Mouse (Mus musculus) MEL-GATA-1-ER (cell line): ENCODE data around the gene Sap30.

Source experiments
- DNase-seq: peaks from one replicate; pipeline ENCODE4 v3.0.0-alpha.2; 2012; ENCODE audit warnings: low read depth; ENCODE audit errors: extremely low read depth

Sap30 gene

DNA sequence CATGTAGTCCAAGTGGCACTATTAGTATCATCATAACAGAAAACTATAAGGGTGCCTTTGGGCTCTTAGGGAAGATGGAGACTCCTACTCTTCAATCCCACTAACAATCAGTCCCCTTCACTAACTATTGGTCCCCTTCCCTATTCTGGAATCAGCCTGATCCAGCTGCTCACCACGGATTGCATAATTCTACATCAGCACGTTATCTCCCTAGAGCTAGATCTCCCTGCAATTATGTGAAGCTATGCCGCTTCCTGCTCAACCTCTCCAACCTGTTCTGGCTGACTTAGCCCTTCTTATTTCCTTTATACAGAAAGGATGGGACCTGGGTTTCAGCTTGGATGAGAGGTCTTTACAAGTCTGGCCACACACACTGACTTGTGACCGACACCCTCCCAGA is 44.4 kb downstream of the Sap30 start:
- no peak for DNase-seq

DNA sequence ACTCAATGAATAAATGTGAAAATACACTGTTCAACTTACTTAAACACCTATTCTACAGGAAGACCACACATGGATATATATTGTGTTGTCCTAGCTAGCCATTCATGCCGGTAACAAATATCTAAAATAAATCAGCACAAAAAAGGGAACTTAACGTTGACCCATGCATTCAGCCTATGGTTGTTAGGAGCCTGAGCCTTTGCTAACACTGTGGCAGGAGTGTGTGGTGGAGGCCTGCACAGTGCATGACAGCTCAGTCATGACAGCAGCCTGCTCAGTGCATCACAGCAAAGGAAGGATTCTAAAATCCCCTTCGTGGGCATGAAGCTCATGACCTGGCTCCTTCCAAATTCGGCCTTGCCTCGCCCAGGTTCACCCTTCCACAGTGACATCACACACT is 46.1 kb downstream of the Sap30 start:
- no peak for DNase-seq

DNA sequence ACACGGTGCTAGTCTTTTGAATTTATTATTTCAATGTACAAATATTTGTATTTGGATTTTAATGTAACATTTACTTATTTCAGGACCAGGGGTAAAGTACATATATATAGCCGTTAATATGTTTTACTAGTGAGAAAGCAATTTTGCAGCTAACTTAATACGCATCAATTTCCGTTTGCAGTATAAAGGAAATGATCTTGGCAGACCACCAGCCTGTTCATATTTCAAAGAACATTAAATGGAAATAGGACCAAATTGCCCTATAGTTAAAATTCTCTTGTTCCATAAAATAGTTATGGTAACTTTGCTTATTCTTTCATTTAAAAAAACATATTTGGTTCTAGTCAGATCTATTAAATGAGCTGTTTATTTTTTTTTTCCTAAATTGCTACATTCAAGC is 46.5 kb downstream of the Sap30 start:
- no peak for DNase-seq

DNA sequence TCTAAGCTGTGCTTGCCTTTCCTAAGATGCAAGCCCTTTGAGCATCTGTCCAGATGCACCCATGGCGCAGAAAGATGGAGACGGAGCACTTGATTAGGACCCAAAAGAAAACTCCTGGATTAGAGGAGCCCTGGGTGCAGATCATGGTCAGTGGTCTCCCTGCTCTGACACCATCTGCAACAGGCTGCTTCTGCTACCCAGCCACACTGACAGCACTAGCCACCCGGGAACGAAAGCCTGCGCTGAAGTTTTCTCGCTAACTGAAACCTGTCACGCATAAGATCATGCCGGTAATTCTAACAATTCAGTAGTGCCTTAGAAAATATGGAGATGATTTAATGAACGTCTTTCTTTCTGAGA is 51.2 kb downstream of the Sap30 start:
- no peak for DNase-seq

DNA sequence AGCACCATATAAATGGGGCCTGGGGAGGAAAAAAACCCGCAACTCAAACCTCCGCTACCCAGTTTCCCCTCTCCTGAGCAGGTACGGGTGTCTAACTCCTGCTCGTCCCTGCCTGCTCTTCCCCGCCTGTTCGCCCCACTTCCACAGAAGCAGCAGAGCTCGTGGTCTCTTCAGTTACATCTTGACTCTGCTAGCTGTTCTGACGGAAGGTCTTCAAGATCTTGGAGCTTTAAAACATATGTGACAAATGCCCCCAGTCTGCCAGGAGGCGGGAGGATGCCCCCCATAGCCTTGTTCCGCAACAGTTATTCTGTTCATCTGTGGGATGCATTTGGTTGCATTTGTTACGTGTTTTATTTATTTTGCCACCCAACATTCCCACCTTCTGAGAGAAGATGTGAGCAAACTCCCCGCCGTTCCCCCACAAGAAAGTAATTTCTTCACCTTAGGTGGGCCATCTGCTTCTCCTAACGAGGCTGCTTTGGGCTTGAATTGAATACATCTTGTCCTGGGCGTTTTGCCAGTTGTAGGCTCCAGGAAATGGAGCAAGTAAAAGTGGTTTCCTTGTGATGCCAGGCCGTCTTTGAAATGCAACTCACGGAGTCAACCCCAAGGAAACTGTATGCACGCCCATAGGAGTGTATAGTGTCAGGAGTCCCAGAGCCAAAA is 51.8 kb downstream of the Sap30 start:
- no peak for DNase-seq

DNA sequence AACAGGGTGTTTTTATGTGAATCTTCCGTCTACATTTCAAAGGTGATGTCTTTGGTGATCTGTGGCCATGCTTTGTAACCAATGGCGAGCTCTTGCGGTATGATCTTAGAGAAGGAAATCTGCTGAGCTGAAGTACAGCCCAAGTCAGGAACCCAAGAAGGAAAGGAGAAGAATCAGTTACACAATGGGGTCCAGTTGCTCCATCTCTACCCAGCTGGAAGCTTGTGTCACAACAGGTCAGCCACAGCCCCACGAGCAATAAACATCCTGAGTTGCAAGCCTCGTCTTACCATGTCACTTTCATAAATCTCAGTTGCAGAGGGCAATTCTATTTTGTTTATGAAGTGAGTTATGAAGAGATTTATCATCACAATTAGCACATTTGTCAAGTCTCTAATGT is 54.9 kb downstream of the Sap30 start:
- DNase-seq = no peak
